Mouse (Mus musculus) layer of hippocampus, postnatal 14 days (tissue): ENCODE measurements around the gene Gm4181. TPM values are rescaled to one million over a fixed set of nuclear protein-coding genes. Genes with fewer than 3 reads are reported as not detected.
"Not testable (repeated sequence)": the region's sequence is repeated elsewhere in the genome, so short reads cannot be mapped to it uniquely, and the experiment has no call there.

Experiments
- DNase-seq, 2 experiments: peaks; one replicate each; pipeline ENCODE4 v3.0.0; 2021 to 2022; ENCODE audit warnings: low spot score in 2 of 2, mixed read lengths in 1 of 2
- long read RNA-seq, 2 experiments: library from polyadenylated mRNA; stranded (forward); transcript quantifications; one replicate each; pipeline ENCODE4 v2.0.0; 2021
- total RNA-seq, 2 experiments: library from RNA; stranded (reverse); gene quantifications; 2 replicates each; pipeline ENCODE4 v1.2.3; 2021

Gm4181 gene
- not detected for total RNA-seq
- long read RNA-seq, experiment 1: 0 reads
- long read RNA-seq, experiment 2: 0 reads

- DNase-seq: not testable (repeated sequence)
Measured at GRCm38 (mm10) chr14:51635566-51635965, at the start of gene Gm4181. Gm4181 (minus strand) TSS chr14:51635666.

GRCm38 (mm10) chr14:51677269-51677668 is 41.8 kb upstream of the Gm4181 start:
- DNase-seq: no peak

GRCm38 (mm10) chr14:51632426-51632825 is 3.0 kb downstream of the Gm4181 start:
- DNase-seq: not testable (repeated sequence)

GRCm38 (mm10) chr14:51611210-51611609 is 24.3 kb downstream of the Gm4181 start, which contains the start of gene Gm17078:
Gm17078 (minus strand) TSS chr14:51611310.
- DNase-seq: no peak

- not testable (repeated sequence) for DNase-seq
Measured at GRCm38 (mm10) chr14:51592039-51592438, 43.4 kb downstream of the Gm4181 start, which contains the start of gene Gm17174. Gm17174 (minus strand) TSS chr14:51592139.

Other genes starting within 250 kb of the Gm4181 start
- not detected for gene Vmn2r88, start 224.8 kb downstream of the Gm4181 start, total RNA-seq
- not detected for gene Vmn2r89, start 183.8 kb downstream of the Gm4181 start, total RNA-seq
- gene Gm5622, start 82.9 kb downstream of the Gm4181 start, total RNA-seq: not detected
- not detected for gene Gm17175, start 61.6 kb downstream of the Gm4181 start, total RNA-seq
- not detected for gene Gm17174, start 43.5 kb downstream of the Gm4181 start, total RNA-seq
- not detected for gene Gm17078, start 24.4 kb downstream of the Gm4181 start, total RNA-seq
- not detected for gene Gm17079, start 59.8 kb upstream of the Gm4181 start, total RNA-seq
- not detected for gene Gm5800, start 81.5 kb upstream of the Gm4181 start, total RNA-seq
- gene Ang4, start 137.9 kb upstream of the Gm4181 start, total RNA-seq: not detected
- gene AY358078, start 164.4 kb upstream of the Gm4181 start, total RNA-seq: not detected
- not detected for gene Ear6, start 218.0 kb upstream of the Gm4181 start, total RNA-seq
- gene Mettl17, start 249.2 kb upstream of the Gm4181 start, total RNA-seq: 10 to 100 TPM; 34.9 to 38.9 TPM